Mouse (Mus musculus): ENCODE measurements around the gene B3gnt9. TPM values are rescaled to one million over a fixed set of nuclear protein-coding genes. Genes with fewer than 3 reads are reported as not detected.

B3gnt9 gene
- total RNA-seq, 2 experiments from 2014 or later: 4.1 to 4.9 TPM

DNA sequence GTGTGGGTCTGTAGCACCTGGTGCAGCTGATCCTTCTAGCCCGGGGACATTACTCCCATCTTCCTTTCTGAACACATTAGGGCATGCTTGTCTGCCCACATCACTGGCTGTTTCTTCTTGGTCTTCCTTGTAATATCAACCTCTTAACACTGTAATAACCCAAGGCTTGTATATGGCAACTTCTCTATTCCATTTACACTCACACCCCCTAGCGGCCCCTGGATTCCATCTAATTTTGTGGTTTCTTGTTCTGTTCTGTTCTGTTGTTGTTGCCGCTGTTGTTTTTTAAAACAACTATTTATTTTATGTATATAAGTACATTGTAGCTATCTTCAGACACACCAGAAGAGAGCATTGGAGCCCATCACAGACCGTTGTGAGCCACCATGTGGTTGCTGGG, 32.0 kb upstream of the B3gnt9 start:
- no peak for DNase-seq (ENCODE audit: low spot score)
- intact Hi-C loops (cut with DNase I): no loop called here

DNA sequence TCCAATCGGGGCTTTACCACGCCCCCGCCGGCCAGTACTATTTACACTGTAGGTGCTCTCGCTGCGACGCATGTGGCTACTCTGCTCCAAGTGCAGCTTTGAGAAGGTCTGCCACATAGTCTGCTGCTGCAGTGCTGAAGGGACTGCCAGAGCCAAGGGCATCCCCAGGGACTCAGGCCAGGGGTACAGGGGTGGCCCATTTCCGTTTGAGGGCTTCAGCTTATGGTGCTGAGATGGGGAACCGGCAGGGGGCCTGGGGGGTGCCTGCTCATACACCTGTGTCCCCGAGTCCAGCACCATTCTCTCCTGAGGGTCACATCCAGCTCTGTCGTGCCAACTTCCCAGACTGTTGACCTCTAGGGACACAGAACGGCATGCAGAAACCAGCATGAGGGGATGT, 30.6 kb upstream of the B3gnt9 start:
- intact Hi-C loops (cut with DNase I): no loop called here
- no peak for DNase-seq (ENCODE audit: low spot score)

DNA sequence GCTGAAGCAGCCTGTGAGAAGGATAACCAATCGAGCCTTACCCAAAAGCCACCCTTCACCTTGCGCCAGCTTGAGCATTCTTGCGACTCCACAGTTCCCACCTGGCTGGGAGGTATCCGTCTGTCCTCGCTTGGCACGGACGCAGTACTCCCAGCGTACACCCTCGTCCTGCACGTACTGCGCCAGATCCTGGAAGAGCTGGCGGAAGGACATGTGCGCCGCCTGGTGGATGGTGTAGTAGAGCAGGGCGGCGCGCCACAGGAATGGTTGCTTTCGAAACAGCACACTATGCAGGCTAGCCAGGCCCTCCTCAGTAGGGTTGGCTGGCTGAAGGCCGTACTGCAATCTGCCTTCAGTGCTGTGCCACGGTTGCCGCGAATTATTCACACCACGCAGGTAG, 28.1 kb upstream of the B3gnt9 start:
- DNase-seq (ENCODE audit: low spot score): no peak
- intact Hi-C loops (cut with DNase I): no loop called here

DNA sequence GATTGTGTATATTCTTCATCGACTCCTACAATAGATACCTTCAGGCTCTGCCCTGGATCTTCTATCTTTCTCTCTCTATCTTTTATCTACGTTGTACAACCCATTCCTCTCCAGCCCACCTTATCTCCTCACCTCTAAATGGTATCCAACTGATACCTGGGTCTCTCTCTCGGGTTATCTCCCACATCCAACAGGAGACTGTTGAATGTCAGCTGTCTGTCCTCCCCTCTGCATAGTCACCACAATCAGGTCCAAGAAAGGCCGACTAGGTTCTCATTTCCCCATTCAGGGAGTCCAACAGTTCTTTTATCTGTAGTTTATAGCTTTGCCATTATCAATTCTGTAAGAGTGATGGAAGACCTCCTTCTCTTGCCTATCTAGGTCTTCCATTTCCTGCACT, 27.3 kb upstream of the B3gnt9 start:
- no peak for DNase-seq (ENCODE audit: low spot score)
- intact Hi-C loops (cut with DNase I): no loop called here

DNA sequence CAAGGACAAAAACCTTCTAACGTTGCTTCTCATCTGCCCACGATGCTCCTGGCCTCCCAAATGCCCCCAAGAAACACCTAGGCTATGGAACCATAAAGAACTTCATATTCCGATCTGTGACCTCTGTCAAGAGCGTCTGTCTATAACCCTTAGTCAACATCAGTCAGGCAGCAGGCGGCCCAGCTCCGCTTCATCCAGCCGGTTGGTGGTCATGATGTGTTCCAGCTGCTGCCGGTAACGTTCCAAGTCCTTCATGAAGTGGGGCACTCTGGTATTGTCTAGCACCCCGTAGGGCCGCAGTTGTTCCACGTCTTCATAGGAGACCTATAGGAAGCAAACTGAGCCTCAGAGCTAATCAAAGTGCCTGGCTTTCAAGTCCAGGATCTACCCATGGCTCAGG, 26.9 kb upstream of the B3gnt9 start:
- intact Hi-C loops (cut with DNase I): no loop called here
- DNase-seq (ENCODE audit: low spot score): no peak

DNA sequence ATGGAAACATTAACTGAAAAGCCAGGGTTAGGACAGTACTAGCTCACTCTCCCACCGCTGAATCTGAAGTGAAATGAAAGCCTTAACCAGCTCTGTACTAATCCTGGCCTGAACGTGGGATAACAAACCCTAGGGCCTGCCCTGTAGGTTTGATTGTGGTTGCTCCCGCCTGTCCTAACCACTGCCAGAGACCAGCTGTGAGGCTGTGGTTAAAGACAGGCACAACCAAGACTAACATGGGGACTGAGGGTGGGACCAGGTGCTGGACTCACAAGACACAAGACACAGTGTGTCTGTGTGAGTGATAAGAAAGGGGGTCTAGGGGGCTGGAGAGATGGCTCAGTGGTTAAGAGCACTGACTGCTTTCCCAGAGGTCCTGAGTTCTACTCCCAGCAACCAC, 25.6 kb upstream of the B3gnt9 start:
- intact Hi-C loops (cut with DNase I): no loop called here
- no peak for DNase-seq (ENCODE audit: low spot score)

DNA sequence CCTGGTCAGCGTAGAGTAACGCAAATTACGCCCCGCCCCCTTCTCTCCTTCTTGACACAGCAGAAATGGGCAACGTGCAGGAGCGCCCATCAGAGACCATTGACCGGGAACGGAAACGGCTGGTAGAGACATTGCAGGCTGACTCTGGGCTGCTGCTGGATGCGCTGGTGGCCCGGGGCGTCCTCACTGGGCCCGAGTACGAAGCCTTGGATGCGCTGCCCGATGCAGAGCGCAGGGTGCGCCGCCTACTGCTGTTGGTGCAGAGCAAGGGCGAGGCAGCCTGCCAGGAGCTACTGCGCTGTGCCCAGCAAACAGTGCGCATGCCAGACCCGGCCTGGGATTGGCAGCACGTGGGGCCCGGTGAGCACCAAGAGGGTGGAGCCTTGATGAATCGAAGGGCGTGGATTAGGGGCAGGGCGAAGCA, 24.0 kb upstream of the B3gnt9 start:
- intact Hi-C loops (cut with DNase I): no loop called here
- no peak for DNase-seq (ENCODE audit: low spot score)

DNA sequence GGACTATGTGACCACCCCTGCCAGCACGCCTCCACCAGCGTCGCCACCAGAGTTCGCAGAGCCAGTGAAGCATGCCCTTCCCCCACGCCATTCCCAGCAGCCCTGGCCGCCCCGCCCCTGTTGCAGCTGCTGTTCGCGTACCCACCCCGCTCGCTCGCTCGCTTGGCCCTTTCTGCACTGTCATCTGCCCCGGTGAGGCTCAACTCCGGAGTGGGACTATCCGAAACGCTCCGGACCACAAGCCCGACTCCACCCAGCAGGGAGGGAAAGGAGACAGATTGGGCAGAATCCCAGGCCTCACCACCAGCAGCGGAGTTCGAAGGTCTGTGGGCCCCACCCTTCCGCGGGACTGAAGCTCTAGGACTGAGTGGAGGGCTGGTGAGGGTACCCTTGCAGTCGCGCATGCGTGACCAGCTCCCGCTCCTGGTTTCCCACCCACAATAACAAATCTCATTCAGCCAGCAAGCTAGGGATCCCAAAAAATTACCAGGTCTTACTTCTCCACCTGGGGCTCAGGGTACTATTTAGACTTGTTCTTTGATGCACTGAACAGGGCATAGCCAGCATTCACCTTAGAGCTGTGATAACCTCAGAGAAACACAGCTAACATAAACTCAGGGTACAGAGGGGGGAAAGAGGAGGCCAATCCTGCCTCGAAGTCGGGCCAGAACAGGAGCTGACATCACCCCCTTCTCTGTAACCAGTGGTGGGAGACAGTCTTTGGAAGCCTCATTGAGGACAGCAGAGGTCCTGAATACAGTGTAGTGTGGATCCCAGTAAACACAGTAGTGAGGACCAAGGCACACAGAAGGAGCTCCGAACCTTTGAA, 21.6 kb upstream of the B3gnt9 start:
- DNase-seq (ENCODE audit: low spot score): no peak
- intact Hi-C loops (cut with DNase I): no loop called here

DNA sequence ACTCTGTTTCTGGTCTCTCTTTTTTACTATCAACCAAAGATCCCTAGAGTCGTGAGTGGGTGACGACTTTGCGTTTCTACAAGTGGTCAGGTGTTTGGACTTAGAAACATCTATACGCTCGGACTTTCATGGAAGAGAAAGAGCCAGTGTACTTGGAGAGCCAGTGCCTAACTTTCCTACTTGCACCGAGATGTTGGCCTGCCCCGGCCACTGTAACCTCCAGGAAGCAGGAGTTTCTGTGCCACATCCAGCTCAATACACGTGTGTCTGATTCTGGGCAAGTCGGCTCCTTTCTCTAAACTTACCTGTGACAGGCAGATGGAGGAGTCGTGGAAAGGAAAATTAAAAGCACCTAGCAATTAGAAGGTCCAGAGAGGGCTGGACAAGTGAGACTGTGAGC, 20.9 kb upstream of the B3gnt9 start, which contains the start of gene Nol3:
Nol3 (plus strand) TSS at position 301 of the 400 bp plus-strand sequence.
- no peak for DNase-seq (ENCODE audit: low spot score)
- intact Hi-C loops (cut with DNase I): no loop called here

DNA sequence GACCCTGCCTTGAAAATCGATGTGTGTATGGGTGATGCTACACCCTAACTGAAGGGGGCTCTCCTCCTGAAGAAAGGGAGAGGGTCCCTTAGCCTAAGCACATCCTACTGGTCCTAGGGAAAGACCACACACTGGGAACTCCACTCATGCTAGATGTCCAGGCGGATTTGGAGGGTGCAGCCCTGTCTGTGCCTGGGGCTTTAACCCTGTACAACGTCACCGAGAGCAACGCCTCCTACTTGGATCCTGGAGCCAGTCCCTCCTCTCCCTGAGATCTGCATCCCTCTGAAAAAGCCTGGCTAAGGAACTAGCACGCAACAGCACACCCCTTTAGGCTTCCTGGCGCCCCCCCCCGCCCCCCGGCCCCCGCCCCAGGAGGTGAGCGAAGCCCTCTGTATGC, 20.4 kb upstream of the B3gnt9 start:
- intact Hi-C loops (cut with DNase I): no loop called here
- DNase-seq (ENCODE audit: low spot score): no peak

DNA sequence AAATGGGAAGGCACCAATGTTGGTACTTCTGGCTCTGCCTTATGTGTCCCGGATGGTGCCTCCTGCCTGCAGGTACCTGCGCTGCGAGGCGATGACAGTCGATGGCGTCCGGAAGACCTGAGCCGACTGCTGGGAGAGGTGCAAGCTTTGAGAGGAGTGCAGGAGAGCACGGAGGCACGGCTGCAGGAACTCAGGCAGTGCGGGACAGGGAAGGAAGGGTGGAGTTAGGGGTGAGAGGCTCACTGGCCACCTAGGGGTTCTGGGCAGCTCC, 15.9 kb upstream of the B3gnt9 start:
- intact Hi-C loops (cut with DNase I): no loop called here

DNA sequence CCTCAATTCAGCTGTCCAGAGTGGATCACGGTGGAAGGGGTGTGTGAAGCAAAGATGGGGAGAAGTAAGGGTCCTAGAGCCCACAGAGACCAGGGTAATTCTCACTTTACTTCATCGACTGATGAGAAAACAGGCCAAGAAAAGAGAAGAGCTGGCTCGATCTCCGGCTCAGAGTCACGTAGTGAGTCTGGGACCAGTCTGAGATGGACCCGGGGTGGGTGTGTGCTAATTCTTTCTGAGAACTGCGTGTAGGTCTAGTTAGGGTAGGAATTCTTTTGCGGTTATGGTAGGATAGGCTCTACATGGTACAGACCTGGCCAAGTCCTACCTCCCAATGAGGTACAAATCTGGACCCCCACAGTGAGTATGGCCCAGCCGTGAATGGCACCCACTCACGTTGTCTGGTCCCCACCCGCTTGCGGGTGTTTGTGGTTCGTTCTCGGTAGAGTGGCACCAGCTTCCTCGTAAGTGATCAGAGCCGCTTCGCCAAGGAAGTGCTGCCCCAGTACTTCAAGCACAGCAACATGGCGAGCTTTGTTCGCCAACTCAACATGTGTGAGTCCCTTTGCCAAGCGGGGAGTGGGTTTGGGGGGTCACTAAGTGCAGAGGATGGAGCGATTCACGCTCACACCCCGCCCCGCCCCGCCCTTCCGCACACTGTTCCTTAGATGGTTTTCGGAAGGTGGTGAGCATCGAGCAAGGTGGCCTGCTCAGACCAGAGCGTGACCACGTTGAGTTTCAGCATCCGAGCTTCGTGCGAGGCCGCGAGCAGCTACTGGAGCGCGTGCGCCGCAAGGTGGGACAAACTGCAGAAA, 15.4 kb upstream of the B3gnt9 start:
- no peak for DNase-seq (ENCODE audit: low spot score)
- intact Hi-C loops (cut with DNase I): no loop called here

More for the DNA sequence above, 15.9 kb upstream of the B3gnt9 start:
- DNase-seq (ENCODE audit: low spot score): no peak

DNA sequence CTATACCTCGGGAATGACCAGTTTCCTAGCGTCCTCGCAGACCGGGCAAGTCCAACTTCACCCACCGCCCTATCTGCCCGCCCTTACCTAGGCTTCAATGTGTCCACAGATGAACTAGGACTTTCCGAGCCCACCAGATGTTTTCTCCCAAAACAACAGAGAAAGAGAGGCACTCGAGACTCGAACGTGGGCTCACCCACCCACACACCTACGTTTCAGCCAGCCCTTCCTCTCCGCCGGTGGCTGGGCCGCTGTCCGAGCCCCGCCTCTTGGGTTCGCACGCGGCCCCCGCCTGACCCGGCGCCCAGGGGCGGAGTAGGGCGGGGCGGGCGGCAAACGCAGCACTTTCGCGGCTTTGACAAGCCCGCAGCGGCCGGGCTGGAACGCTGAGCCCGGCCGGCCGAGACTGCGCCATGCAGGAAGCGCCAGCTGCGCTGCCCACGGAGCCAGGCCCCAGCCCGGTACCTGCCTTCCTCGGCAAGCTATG, 14.6 kb upstream of the B3gnt9 start, which contains the start of gene Hsf4:
Hsf4 (plus strand) TSS at position 341 of the 487 bp plus-strand sequence.
- no peak for DNase-seq (ENCODE audit: low spot score)
- intact Hi-C loops (cut with DNase I): loop anchor here (10.0 kb wide), 1 partner anchor 615 kb away; no protein-coding TSS in a partner anchor

DNA sequence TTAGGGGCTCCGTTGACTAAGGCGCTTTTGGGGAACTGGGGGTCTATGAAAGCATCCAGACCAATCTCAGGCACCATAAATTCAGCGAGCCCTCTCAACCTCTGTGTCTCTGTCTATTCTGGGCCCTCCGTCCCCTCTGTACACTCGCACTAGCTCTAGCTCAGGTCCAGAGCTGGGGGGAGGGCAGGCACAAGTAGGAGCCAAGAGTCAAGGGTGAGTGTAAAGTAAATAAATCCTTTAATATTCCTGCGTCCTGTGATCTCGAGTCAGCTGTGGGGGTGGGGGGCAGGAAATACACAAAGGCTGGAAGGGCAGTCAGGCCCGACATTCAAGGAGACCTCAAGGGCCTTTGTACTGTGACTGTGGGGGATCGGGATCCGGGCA, 14.1 kb upstream of the B3gnt9 start:
- no peak for DNase-seq (ENCODE audit: low spot score)
- intact Hi-C loops (cut with DNase I): loop anchor here (10.0 kb wide), 1 partner anchor 614 kb away; no protein-coding TSS in a partner anchor

DNA sequence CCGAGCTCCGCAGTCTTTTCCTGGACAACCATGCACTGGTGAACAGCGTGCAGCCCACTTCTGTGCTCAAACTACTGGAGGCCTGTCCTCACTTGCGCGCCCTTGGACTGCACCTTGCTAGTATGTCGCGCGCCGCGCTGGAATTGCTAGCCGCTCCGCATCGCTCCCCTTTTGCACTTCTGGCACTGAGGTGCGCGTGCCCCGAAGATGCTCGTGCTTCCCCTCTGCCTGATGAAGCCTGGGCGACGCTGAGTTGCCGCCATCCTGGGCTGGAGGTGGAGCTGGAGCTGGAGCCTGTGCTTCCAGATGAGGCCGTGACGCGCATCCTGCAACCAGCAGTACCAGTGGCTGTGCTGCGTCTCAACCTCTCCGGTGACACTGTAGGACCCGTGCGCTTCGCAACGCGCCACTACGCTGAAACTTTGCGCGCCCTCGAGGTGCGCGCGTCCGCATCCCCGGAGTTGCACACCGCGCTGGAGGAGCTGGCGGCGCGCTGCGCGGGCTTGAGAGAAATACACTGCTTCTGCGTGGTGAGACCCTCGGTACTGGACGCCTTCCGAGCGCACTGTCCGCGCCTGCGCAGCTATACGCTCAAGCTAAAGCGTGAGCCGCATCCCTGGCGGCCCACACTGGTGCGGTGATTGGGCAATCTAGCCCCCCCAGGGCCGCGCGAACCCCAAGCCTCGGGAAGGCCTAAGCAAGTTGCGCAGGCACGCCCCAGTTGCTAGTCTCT, 13.6 kb upstream of the B3gnt9 start:
- no peak for DNase-seq (ENCODE audit: low spot score)
- intact Hi-C loops (cut with DNase I): loop anchor here (10.0 kb wide), 1 partner anchor 614 kb away; no protein-coding TSS in a partner anchor

DNA sequence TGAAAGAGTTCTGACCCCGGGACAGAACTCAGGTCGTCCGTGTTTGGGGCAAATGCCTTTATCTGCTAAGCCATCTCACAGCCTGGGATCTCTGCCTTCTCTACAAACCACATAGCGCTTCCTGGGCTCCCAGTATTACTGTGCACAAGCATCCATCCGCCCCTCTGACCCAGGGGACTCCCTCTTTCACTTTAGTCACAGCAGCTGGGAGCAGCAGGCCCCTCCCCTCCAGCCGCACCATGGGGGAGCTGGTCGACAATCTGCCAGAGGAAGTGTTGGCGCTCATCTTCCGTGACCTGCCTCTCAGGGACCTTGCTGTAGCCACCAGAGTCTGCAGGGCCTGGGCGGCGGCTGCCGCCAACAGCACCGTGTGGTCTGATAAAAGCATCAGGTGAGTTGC, 11.8 kb upstream of the B3gnt9 start:
- DNase-seq (ENCODE audit: low spot score): no peak
- intact Hi-C loops (cut with DNase I): loop anchor here (10.0 kb wide), 1 partner anchor 612 kb away; no protein-coding TSS in a partner anchor

DNA sequence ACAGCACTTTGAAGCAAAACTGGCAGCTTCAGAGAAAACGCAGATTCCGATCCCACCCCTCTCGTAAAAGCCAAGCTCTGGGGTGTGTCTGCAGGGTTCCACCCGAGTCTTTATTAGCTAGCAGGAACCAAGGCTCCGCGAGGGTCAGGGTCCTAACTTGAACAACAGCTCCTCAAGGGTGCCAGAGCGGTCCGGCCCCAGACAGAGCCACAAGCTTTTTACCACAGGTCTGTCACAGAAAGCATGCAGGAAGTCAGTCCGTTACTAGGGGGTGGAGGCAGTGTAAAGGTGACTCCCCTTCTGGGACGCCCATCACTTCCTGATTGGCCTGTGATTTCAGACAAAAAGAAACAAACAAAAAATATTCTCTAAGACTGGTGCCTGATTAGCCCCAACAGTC, 10.2 kb upstream of the B3gnt9 start:
- intact Hi-C loops (cut with DNase I): loop anchor here (2.0 to 10.0 kb wide), 2 partner anchors 24 to 610 kb away; partner anchors contain the start of gene 4931428F04Rik
- DNase-seq (ENCODE audit: low spot score): no peak

DNA sequence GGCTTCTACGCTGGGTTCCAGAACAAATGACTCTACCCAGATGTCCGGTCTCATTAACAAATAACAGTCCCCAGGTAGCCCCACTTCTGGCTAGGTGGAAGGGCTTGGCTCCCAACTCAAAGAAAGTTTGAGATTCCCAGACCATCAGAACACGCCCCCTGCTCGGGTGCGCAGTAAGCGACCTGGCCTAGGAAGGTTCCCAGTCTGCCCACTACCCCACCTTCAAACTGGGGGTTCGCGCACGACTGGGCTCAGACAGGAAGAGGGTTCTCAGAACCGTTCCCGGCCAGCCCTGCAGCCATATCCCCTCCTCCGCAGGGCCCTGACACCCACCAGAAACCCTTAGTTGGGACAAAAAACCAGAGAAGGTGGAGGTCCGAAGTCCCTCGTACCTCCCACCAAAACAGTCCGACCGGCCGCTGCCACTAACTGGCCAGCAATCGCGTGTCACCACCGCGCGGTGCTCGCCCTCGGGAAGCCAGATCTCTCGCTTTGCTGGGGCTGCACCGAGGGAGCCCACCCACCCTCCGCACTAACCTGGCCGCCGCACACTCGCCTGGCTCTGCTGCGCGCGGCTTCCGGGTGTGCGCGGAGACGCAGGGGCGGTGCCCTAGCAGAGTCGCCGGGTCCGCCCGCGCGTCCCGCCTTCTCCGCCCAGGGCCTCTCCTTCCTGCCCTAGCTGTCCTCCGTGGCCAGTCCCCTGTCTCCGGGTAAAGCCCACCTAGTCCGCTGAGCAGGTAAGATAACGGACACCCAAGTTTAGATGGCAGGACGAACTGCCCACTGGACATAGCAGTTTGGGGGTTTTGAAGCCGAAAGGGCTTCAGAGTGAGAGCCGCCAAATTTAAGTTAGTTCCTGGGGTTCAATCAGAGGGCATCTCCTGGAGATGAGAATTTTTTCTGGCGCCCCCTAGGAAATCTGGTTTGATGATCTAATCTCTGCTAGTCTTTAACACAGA, 9.3 kb upstream of the B3gnt9 start, which contains the start of the genes Tradd and Fbxl8:
Tradd (minus strand) TSS at position 586 of the 959 bp plus-strand sequence.
Fbxl8 (plus strand) TSS at position 625 of the 959 bp plus-strand sequence.
- peak; percentile 67 for DNase-seq (ENCODE audit: low spot score)
- intact Hi-C loops (cut with DNase I): loop anchor here (2.0 to 10.0 kb wide), 2 partner anchors 24 to 610 kb away; partner anchors contain the start of gene 4931428F04Rik
